Mouse (Mus musculus): ENCODE measurements around the gene Pde4d.

DNA sequence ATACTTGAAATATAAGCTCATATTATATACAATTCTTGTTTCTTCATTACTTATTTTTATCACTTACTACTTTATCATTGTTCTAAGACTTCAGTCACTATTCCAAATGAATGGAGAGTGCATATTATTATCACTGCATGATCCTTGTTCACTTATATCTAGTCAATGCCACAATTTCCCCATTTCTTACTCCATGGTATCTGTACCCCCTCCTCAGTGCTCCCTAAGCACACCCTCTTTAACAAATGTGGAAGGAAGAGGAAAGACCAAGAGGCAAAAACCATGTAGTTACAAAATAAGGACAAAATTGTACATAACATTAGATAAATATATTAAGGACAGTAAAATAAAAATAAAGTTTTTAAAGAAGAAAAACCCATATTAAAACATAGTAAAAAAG is 216.8 kb downstream of the Pde4d start:
- TF ChIP-seq MYOD1 (IDR thresholded peaks at IDR 0.05; ENCODE audit: control insufficient read depth, insufficient read length, low read depth) (no peak), CTCF (IDR thresholded peaks at IDR 0.05; ENCODE audit: control insufficient read depth, insufficient read depth, insufficient read length) (no peak), MAX (IDR thresholded peaks at IDR 0.05) (no peak), CEBPB (IDR thresholded peaks at IDR 0.05; ENCODE audit: low read depth) (no peak), FOSL1 (IDR thresholded peaks at IDR 0.05; ENCODE audit: insufficient read depth, low read length, poor library complexity, severe bottlenecking) (no peak), USF1 (IDR thresholded peaks at IDR 0.05; ENCODE audit: low read depth) (no peak), MYOG (IDR thresholded peaks at IDR 0.05; ENCODE audit: control insufficient read depth, extremely low read depth, insufficient read length) (no peak)
